Mouse (Mus musculus): ENCODE measurements around the gene Polr2m.

The Polr2m gene

DNA sequence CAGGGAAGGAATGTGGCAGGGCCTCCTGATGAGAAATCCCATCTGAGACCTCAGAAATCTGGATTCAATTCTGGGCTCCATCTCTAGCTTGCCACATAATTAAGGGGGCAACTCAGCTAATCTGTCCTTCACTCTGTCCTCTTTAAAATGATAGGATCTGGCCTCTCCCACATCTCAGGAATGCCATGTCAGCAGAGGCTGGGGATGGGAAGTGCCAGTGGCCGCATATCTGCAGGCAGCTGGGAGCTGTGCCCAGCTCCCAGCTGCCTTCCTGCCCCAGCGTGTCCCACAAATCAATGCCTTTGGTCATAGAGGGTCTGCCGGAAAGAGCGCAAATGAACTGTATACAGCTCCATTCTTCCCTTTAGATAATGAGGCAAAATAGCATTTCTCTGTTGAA, 18.3 kb downstream of the Polr2m start:
- no peak for DNase-seq

DNA sequence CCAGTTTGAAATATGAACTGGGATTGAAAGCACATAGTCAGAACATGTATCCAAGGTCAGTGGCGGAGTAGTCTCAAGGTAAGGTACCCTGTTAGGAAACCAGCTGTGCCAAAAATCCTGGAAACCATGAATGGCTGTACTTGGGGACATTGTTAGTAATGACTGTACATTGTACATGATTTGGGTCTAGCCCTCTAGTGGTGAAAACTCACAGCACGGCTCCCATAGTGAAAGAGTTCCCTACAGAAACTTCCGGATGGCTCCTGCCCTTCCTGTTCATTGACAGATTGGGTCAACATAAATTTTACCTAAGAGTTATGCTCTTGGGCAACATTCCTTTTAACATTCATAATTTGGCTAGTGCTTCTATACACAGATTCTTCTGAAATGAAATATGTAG, 19.6 kb downstream of the Polr2m start:
- peak; percentile 58 for DNase-seq

DNA sequence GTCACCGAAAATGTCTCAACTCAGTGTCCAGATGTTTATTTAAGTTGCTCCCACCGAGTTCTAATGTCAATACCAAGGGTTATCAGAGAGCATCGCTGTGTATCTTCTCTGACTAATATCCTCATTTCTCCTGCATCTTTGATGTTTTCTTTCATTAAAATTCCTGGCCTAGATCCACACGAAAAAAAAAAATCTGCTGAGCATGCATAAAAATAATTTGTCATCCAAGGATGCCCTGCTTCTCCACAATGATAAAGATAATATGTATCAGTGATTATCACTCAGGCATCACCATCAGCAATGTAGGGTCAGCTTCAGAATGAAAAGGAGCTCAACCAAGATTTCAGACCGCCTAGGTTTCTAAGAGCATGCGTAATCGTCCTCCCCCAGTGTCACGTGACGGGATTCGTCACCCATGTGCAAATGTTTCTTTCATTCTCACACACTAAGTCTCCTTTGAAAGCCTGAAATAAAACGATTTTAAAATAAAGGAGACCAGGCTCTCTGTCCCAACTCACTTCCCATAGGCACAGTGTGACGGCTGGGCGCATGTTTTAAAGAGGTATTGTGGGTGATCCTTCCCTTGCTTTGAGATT, 22.6 kb downstream of the Polr2m start:
- DNase-seq: no peak

DNA sequence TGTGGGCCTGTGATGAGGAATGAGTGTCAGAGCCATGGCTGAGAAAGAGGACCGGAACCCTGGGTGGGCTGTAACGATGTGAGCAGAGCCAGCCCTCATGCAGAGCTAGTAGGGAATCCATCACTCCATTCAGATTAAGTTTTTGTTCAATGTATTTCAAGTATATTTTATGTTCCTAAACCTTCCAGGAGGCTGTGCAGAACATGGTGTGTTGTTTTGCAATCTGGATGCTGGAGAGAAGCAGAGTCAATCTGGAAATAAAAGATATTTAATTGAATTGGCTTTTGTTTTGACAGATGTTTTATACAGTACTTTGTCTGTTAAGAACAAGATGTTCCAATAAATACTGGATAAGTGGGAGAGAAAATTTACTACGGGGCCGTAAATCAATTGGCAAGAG, 29.0 kb downstream of the Polr2m start:
- no peak for DNase-seq

DNA sequence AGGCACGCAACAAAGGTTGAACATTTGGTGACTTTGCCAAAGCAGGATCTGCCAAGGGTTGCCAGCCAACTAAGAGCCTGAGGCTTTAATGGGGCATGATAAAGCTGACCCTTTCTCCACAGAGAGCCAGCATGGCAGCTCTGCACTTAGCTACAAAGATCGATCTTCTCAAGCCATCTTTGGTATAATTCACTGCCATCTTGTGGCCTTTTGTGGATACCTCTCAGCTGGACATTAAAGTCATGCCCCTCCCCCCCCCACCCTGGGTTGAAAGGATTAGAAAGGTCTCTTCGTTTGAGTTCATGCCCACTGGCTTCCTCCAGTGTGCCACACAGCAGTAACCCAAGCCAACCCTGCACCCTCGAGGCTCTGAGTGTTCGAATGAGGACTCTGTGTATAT, 31.8 kb downstream of the Polr2m start:
- no peak for DNase-seq

DNA sequence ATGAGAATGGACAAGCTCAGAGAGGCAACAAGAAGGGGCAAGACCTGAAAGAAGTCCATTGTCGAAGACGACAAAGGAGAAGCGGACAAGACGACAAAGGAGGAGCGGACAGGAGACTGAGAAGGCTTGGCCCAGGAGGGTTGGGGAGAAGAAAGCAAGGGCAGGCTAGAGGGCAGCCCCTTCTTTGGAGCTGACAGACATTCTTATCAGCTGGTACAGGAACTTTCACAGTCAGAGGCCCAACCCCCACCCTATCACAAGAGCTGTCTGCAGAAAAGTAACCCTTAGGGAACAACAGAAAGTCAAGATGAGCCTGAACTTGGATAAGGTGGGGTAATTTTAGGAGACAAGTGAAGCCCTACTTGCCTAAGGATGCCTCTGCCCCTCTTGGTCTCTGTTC, 32.4 kb downstream of the Polr2m start:
- no peak for DNase-seq

DNA sequence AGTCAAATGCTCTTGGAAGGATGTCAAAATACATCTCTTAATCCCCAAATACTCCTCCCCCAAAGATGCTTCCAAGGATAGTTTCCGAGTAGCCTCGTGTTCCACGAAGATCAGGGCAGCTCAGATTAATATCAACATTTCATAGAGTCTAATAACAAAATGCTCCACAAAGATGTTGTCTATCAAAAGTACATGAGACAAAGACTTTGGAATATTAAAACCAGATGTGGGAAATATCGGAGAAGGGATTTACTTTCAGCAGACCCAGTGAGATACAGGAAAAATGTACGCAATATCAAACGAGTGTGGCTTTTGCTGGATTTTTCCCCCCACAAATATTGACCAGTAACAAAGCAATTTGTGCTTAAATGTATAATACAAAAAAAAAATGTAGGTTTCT, 35.1 kb downstream of the Polr2m start:
- DNase-seq: no peak

DNA sequence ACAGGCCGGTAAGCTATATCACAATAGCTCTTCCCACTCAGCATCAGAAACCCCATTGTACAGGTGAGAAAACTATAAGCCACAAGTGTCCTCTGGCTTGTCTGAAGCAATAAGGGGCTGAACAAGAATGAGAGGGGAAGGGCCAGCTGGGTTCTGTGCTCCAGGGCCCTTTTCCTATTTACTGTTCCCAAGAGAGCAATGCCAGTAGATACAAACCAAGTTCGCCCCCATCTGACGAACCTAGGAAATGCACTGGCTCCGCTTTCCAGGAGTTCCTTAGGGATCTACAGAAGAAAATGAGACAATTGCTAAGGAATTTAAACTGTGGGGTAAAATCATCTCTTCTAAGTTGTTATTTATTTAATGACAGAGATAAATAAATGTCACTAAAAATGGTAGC, 38.2 kb downstream of the Polr2m start:
- DNase-seq: peak; percentile 82

DNA sequence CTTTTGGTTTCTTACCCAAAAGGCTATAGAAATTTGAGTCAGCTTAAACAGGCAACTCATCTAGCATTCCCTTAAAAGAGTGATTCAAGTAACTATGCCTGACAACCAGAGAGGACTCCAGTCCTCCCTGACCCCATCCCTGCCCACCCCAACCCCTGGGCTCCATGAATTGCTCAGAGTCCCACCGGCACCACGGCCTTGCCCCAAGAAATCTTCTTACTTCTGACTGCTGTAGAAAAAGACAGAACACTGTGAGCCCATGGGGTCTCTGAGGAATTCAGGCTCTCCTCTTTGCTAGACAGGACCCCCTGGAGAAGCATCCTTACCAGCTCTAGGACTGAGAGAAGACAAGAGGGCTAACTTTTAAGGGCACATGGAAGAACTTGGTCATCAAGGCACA, 40.4 kb downstream of the Polr2m start:
- DNase-seq: no peak

DNA sequence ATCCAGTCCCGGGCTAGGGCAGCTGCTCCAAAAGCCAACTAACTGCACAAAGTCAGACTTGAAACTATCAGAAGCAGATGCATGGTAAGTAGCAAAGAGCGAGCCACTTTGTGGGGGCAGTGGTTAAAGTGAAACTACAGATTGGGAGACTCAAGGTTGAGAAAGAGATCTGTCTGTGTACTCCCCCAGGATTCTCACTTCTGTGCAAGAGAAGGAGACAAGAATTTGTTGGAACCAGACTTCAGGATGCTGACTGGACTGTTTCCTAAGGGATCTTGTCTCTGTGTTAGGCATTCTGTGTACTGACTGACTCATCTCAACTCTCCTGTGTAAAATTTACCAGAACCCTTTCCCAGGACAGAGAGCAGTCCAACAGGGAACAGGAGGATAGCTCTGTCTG, 47.6 kb downstream of the Polr2m start:
- DNase-seq: no peak

Measured in embryo, embryonic 11 days (tissue).